In the genomic region with DNA sequence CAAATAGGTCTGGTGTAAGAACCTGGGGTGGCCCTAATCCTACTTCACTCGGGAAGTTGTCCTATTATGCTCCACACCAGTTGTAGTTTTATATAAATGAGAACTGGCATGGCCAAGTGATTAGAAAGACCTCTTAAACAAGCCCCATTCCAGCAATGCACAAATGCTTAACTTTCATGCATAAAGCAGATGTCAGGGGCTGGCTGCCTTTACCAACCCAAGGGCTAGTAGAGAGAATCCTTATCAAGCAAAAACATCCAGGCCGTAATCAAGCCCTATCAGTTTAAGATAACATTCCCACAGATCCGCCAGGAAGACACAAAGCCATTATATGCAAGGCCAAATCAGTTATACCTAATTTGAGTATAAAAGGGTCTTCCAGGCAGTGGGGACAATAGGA, we compare ENCODE assay signal across 20 mouse cellular contexts. TPM values are rescaled to one million over a fixed set of nuclear protein-coding genes. Genes with fewer than 3 reads are reported as not detected.
"Had no signal": no experiment of that assay in that cellular context is flagged by ENCODE, and none has a peak within 500 bp of the region (broad histone marks: within the 10 kb centered on the region; RNA-seq: fewer than 3 reads in every experiment).

No protein-coding gene starts in this region.

- H3K4me3 ChIP-seq: lung, embryonic 15.5 days; midbrain, embryonic 10.5 days; midbrain, embryonic 12.5 days; myocyte; neural tube, embryonic 13.5 days; neural tube, embryonic 15.5 days had no signal

- H3K27me3 ChIP-seq: lung, embryonic 15.5 days; midbrain, embryonic 12.5 days; neural tube, embryonic 13.5 days; neural tube, embryonic 15.5 days had no signal

- ATAC-seq: lung, postnatal 0 days; midbrain, embryonic 16.5 days had no signal

- H3K27ac ChIP-seq: lung, embryonic 15.5 days; midbrain, embryonic 10.5 days; midbrain, embryonic 12.5 days; neural tube, embryonic 13.5 days; neural tube, embryonic 15.5 days had no signal

- H3K9me3 ChIP-seq: lung, embryonic 15.5 days; midbrain, embryonic 10.5 days; midbrain, embryonic 12.5 days; neural tube, embryonic 13.5 days; neural tube, embryonic 15.5 days had no signal

- H3K4me1 ChIP-seq: midbrain, embryonic 12.5 days; neural tube, embryonic 13.5 days had no signal

- H3K36me3 ChIP-seq: midbrain, embryonic 10.5 days; midbrain, embryonic 12.5 days; neural tube, embryonic 13.5 days; neural tube, embryonic 15.5 days had no signal

- H3K9ac ChIP-seq: lung, embryonic 15.5 days; midbrain, embryonic 12.5 days; neural tube, embryonic 13.5 days; neural tube, embryonic 15.5 days had no signal

- H3K4me2 ChIP-seq: lung, embryonic 15.5 days; midbrain, embryonic 12.5 days; neural tube, embryonic 13.5 days; neural tube, embryonic 15.5 days had no signal

- DNase-seq: lung, adult 2 months; lung, postnatal 14 days; midbrain, embryonic 14.5 days; retina, postnatal 1 day; right cerebral cortex, adult 18-20 months; right cerebral cortex, postnatal 25 days; right cerebral cortex, postnatal 4 days; spleen, adult 18-20 months; thymus, adult 18-20 months; thymus, postnatal 14 days; thymus, postnatal 36 days had no signal

RNA-seq across cellular contexts. Expression of a gene that starts 46.7 kb away (rescaled TPM):
- total RNA-seq: megakaryocyte-erythroid progenitor cell, adult 5-6 weeks had no signal
